Mouse (Mus musculus) G1E (cell line): ENCODE data around the gene 1600012H06Rik.
"Not testable (repeated sequence)": the region's sequence is repeated elsewhere in the genome, so short reads cannot be mapped to it uniquely, and the experiment has no call there.

ENCODE experiments used
- CTCF ChIP-seq: IDR thresholded peaks from 2 replicates; pipeline ENCODE4 v1.5.1; 2012; ENCODE audit warnings: low read depth, low read length, inconsistent platforms, mixed read lengths
- GATA1 ChIP-seq: IDR thresholded peaks from 2 replicates; pipeline ENCODE4 v1.6.1; 2012; ENCODE audit warnings: borderline replicate concordance, low read length, inconsistent platforms, mixed read lengths

DNA sequence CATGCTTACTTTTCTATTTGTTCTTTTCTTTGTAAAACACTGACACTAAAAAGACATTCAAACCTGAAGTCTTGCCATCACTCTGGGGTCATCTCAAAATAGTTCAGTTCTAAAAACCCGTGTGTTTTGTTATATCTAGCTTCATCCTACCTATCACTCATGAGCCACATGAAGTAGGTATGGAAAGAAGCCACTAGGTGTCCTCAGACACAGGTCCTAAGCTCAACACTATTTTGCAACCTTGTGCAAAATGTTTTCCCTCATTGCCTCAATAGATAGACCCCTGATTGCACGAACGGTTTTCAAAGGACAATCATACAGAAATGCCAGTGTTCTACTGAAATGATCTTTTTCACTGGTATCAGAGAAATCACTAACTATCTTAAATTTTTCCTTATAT lies 66.1 kb downstream of the 1600012H06Rik start:
- not testable (repeated sequence) for TF ChIP-seq CTCF, GATA1
